Mouse (Mus musculus) lung, embryonic 15.5 days (tissue): ENCODE results near the gene Smyd1. TPM values are rescaled to one million over a fixed set of nuclear protein-coding genes. Genes with fewer than 3 reads are reported as not detected.

ENCODE experiments used
- ATAC-seq: fragments of 200-750 bp; cut with Nextera tagmentation; 2 replicates; pipeline ENCODE4 v1.8.0; 2017; ENCODE audit warnings: moderate number of reproducible peaks, borderline replicate concordance; ENCODE audit not compliant: low FRiP score, low TSS enrichment; ENCODE audit errors: extremely low read depth
- H3K27ac ChIP-seq: fragments of 300-500 bp; sonication (generic); 2 replicates; pipeline ENCODE4 v1.5.1; 2015; ENCODE audit warnings: moderate library complexity, mild to moderate bottlenecking, inconsistent platforms
- H3K27me3 ChIP-seq: fragments of 300-500 bp; sonication (generic); 2 replicates; pipeline ENCODE4 v1.6.1; 2015; ENCODE audit warnings: inconsistent platforms
- H3K36me3 ChIP-seq: fragments of 300-500 bp; sonication (generic); 2 replicates; pipeline ENCODE4 v1.6.1; 2015; ENCODE audit warnings: inconsistent platforms
- H3K4me1 ChIP-seq: fragments of 300-500 bp; sonication (generic); 2 replicates; pipeline ENCODE4 v1.6.1; 2015; ENCODE audit warnings: inconsistent platforms
- H3K4me2 ChIP-seq: fragments of 300-500 bp; sonication (generic); 2 replicates; pipeline ENCODE4 v1.6.1; 2015; ENCODE audit warnings: inconsistent platforms, mild to moderate bottlenecking, moderate library complexity
- H3K4me3 ChIP-seq: fragments of 300-500 bp; sonication (generic); 2 replicates; pipeline ENCODE4 v1.5.1; 2015; ENCODE audit warnings: mild to moderate bottlenecking, inconsistent platforms
- H3K9ac ChIP-seq: fragments of 300-500 bp; sonication (generic); 2 replicates; pipeline ENCODE4 v1.6.1; 2015; ENCODE audit warnings: inconsistent platforms
- H3K9me3 ChIP-seq: fragments of 300-500 bp; sonication (generic); 2 replicates; pipeline ENCODE4 v1.6.1; 2016; ENCODE audit warnings: inconsistent platforms
- WGBS: fragments of 180-500 bp; shearing (Covaris S2); methylation state at CpG from one replicate; pipeline ENCODE4 v1.1.7; 2015; 5-methylcytosine and 5-hydroxymethylcytosine counted together
- polyA plus RNA-seq: library from polyadenylated mRNA; unstranded; fragments of >200 nt; fragmentation: Nextera tagmentation; extraction: Ambion mirVana; gene quantifications from 2 replicates; pipeline ENCODE4 v1.2.1, GENCODE M21; 2015

Gene Smyd1
- polyA plus RNA-seq, 1 experiment from 2014 or later, result 4.5 TPM

- ATAC-seq, result no peak
- Histone ChIP-seq H3K9ac (no peak overlapping the region), H3K4me1 (no peaks in the 10 kb centered on the region), H3K27me3 (no peaks in the 10 kb centered on the region), H3K4me2 (no peak overlapping the region), H3K4me3 (no peak overlapping the region), H3K9me3 (no peaks in the 10 kb centered on the region), H3K27ac (no peak overlapping the region), H3K36me3 (no peaks in the 10 kb centered on the region)
- WGBS, result 62% methylated on average over 13 of the region's 13 CpGs
Measured at GRCm38 (mm10) chr6:71235121-71235520, 86.9 kb downstream of the Smyd1 start.

DNA sequence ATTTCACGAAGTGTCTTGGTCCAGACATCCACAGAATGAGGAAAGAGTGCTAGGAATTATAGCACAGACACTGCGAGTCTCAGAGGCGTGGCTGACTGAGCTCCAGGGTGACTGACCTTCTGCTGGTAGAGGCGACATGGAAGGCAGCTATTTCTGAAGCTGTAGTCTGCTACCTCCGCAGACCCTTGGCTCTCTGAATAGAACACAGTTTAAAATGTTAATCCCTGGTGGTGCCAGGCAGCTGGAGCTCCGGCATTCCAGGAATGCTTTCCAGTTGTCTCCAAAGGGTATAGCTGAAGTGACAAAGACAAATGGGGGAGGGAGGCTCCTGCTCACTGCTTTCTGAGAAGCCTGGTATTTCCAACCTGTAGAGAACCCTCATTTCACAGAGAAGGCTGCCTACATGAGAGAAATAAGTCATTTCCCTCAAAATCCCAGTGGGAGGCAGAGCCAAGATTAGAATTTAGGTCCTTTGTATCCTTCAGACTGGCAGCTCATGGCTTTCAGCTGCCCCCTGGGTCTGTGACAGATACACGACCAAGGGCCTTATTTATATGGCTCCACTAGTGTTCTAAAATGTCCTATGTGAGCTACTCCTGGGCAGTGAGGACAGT lies 94.8 kb downstream of the Smyd1 start:
- no peaks in the 10 kb centered on the region for H3K9me3 ChIP-seq
- no peak overlapping the region for H3K9ac ChIP-seq
- ATAC-seq, result no peak; the same call in 1 of the 2 replicates
- H3K27me3 ChIP-seq, result no peaks in the 10 kb centered on the region
- H3K27ac ChIP-seq, result 0 out of 2 replicates have a peak overlapping the region, but pooled peaks have one; percentile 2
- H3K4me3 ChIP-seq, result no peak overlapping the region
- 6% methylated on average over 7 of the region's 7 CpGs for WGBS
- no peaks in the 10 kb centered on the region for H3K36me3 ChIP-seq
- peaks cover 27% of the 10 kb centered on the region for H3K4me1 ChIP-seq
- H3K4me2 ChIP-seq, result no peak overlapping the region

GRCm38 (mm10) chr6:71226544-71226943 lies 95.5 kb downstream of the Smyd1 start:
- H3K36me3 ChIP-seq, result no peaks in the 10 kb centered on the region
- no peak; the same call in 1 of the 2 replicates for ATAC-seq
- H3K4me1 ChIP-seq, result peaks cover 27% of the 10 kb centered on the region
- H3K9ac ChIP-seq, result no peak overlapping the region
- H3K9me3 ChIP-seq, result no peaks in the 10 kb centered on the region
- H3K27me3 ChIP-seq, result no peaks in the 10 kb centered on the region
- H3K27ac ChIP-seq, result no peak overlapping the region
- no peak overlapping the region for H3K4me3 ChIP-seq
- no peak overlapping the region for H3K4me2 ChIP-seq
- 19% methylated on average over 6 of the region's 6 CpGs for WGBS

- Histone ChIP-seq H3K4me3 (no peak overlapping the region), H3K27me3 (no peaks in the 10 kb centered on the region), H3K4me1 (peaks cover 27% of the 10 kb centered on the region), H3K9ac (no peak overlapping the region), H3K9me3 (no peaks in the 10 kb centered on the region), H3K36me3 (no peaks in the 10 kb centered on the region), H3K27ac (no peak overlapping the region), H3K4me2 (no peak overlapping the region)
- peak; percentile 62 for ATAC-seq
- 21% methylated on average over 3 of the region's 3 CpGs for WGBS
Measured at GRCm38 (mm10) chr6:71224184-71224943, 97.7 kb downstream of the Smyd1 start.

DNA sequence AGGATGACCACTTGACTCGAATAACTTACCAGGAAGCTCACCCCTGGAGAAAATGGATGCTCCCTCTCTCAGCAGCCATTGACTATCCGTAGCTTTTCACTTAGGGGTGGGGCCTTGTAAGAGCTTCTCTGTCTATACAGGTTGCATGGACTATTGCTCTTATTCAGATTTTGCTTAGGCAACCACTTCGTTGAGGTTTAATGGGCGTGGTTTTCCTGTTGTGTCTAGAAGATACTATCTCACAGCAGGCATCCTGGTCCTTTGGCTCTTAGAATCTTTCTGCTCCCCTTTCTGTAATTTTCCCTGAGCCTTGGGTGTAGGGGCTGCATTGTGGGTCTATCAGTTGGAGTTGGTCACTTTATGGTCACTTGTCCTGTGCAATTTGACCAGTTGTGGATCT lies 100.5 kb downstream of the Smyd1 start:
- WGBS, result 85% methylated on average over 4 of the region's 4 CpGs
- H3K27ac ChIP-seq, result no peak overlapping the region
- ATAC-seq, result no peak
- no peaks in the 10 kb centered on the region for H3K9me3 ChIP-seq
- no peaks in the 10 kb centered on the region for H3K27me3 ChIP-seq
- no peak overlapping the region for H3K4me2 ChIP-seq
- peaks cover 17% of the 10 kb centered on the region for H3K4me1 ChIP-seq
- H3K4me3 ChIP-seq, result no peak overlapping the region
- H3K36me3 ChIP-seq, result no peaks in the 10 kb centered on the region
- no peak overlapping the region for H3K9ac ChIP-seq

- WGBS, result 96% methylated on average over 3 of the region's 3 CpGs
- no peak overlapping the region for H3K4me3 ChIP-seq
- no peak for ATAC-seq
- H3K27ac ChIP-seq, result no peak overlapping the region
- no peaks in the 10 kb centered on the region for H3K4me1 ChIP-seq
- H3K36me3 ChIP-seq, result no peaks in the 10 kb centered on the region
- H3K9ac ChIP-seq, result no peak overlapping the region
- H3K4me2 ChIP-seq, result no peak overlapping the region
- H3K27me3 ChIP-seq, result no peaks in the 10 kb centered on the region
- H3K9me3 ChIP-seq, result no peaks in the 10 kb centered on the region
Measured at GRCm38 (mm10) chr6:71212471-71212870, 109.6 kb downstream of the Smyd1 start.

DNA sequence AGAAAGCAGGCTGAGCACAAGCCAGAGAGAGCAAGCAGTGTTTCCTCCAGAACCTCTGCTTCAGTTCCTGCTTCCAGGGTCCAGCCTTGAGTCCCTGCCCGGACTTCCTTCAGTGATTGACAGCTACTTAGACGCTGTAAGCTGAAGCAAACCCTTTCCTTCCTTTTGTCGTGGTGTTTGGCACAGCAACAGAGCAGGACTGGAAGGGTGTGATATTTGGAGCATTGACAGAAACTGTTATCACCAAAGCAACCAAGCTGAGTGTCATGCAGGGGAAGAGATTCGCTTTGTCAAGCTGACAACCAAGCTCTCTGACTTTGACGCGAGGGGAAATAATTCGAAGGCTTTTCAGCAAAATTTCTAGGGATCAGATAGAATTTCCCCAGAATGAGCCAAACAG lies 110.1 kb downstream of the Smyd1 start:
- H3K36me3 ChIP-seq, result no peaks in the 10 kb centered on the region
- H3K9ac ChIP-seq, result no peak overlapping the region
- no peaks in the 10 kb centered on the region for H3K4me1 ChIP-seq
- H3K9me3 ChIP-seq, result no peaks in the 10 kb centered on the region
- H3K27ac ChIP-seq, result no peak overlapping the region
- WGBS, result 46% methylated on average over 7 of the region's 7 CpGs
- H3K27me3 ChIP-seq, result no peaks in the 10 kb centered on the region
- H3K4me2 ChIP-seq, result no peak overlapping the region
- no peak for ATAC-seq
- no peak overlapping the region for H3K4me3 ChIP-seq

GRCm38 (mm10) chr6:71208691-71209090 lies 113.3 kb downstream of the Smyd1 start:
- H3K4me2 ChIP-seq, result no peak overlapping the region
- no peaks in the 10 kb centered on the region for H3K27me3 ChIP-seq
- no peaks in the 10 kb centered on the region for H3K4me1 ChIP-seq
- H3K9me3 ChIP-seq, result no peaks in the 10 kb centered on the region
- H3K9ac ChIP-seq, result no peak overlapping the region
- H3K4me3 ChIP-seq, result no peak overlapping the region
- no peak for ATAC-seq
- no peak overlapping the region for H3K27ac ChIP-seq
- no peaks in the 10 kb centered on the region for H3K36me3 ChIP-seq
- 78% methylated on average over 2 of the region's 2 CpGs for WGBS

GRCm38 (mm10) chr6:71204166-71204565 lies 117.9 kb downstream of the Smyd1 start:
- WGBS, result 84% methylated on average over 8 of the region's 8 CpGs
- H3K9me3 ChIP-seq, result no peaks in the 10 kb centered on the region
- H3K4me2 ChIP-seq, result no peak overlapping the region
- no peak overlapping the region for H3K9ac ChIP-seq
- ATAC-seq, result no peak
- H3K4me3 ChIP-seq, result no peak overlapping the region
- no peak overlapping the region for H3K27ac ChIP-seq
- H3K27me3 ChIP-seq, result no peaks in the 10 kb centered on the region
- H3K4me1 ChIP-seq, result no peaks in the 10 kb centered on the region
- no peaks in the 10 kb centered on the region for H3K36me3 ChIP-seq

GRCm38 (mm10) chr6:71203674-71204073 lies 118.4 kb downstream of the Smyd1 start:
- ATAC-seq, result no peak
- WGBS, result 60% methylated on average over 5 of the region's 5 CpGs
- Histone ChIP-seq H3K27ac (no peak overlapping the region), H3K4me3 (no peak overlapping the region), H3K4me1 (no peaks in the 10 kb centered on the region), H3K4me2 (no peak overlapping the region), H3K27me3 (no peaks in the 10 kb centered on the region), H3K9ac (no peak overlapping the region), H3K36me3 (no peaks in the 10 kb centered on the region), H3K9me3 (no peaks in the 10 kb centered on the region)

GRCm38 (mm10) chr6:71201925-71202324 lies 120.1 kb downstream of the Smyd1 start:
- Histone ChIP-seq H3K27me3 (no peaks in the 10 kb centered on the region), H3K9ac (no peak overlapping the region), H3K9me3 (no peaks in the 10 kb centered on the region), H3K4me3 (no peak overlapping the region), H3K4me2 (no peak overlapping the region), H3K36me3 (no peaks in the 10 kb centered on the region), H3K4me1 (no peaks in the 10 kb centered on the region), H3K27ac (no peak overlapping the region)
- ATAC-seq, result no peak
- 47% methylated on average over 5 of the region's 5 CpGs for WGBS

- no peaks in the 10 kb centered on the region for H3K36me3 ChIP-seq
- no peak for ATAC-seq
- no peaks in the 10 kb centered on the region for H3K27me3 ChIP-seq
- 68% methylated on average over 4 of the region's 4 CpGs for WGBS
- no peak within 1 kb of the TSS for H3K4me2 ChIP-seq
- no peak within 1 kb of the TSS for H3K4me3 ChIP-seq
- H3K4me1 ChIP-seq, result no peaks in the 10 kb centered on the region
- no peak within 1 kb of the TSS for H3K27ac ChIP-seq
- H3K9ac ChIP-seq, result no peak within 1 kb of the TSS
- H3K9me3 ChIP-seq, result no peaks in the 10 kb centered on the region
Measured at GRCm38 (mm10) chr6:71199612-71200011, 122.4 kb downstream of the Smyd1 start, which contains the start of gene Fabp1. Fabp1 (plus strand) TSS chr6:71199827.
